Mouse (Mus musculus) liver, embryonic 14.5 days (tissue): ENCODE measurements around the gene Polr3h. TPM values are rescaled to one million over a fixed set of nuclear protein-coding genes. Genes with fewer than 3 reads are reported as not detected.
A peak's percentile ranks its signal among the peaks of the same experiment; 100 is the strongest.

Experiments used
- ATAC-seq: fragments of 200-750 bp; cut with Nextera tagmentation; 2 replicates; pipeline ENCODE4 v1.8.0; 2017; ENCODE audit warnings: moderate number of reproducible peaks, mild to moderate bottlenecking, moderate library complexity; ENCODE audit not compliant: insufficient read depth
- DNase-seq, 3 experiments: peaks; one replicate each; pipeline ENCODE4 v3.0.0-alpha.2; 2012 to 2013; ENCODE audit warnings: low read depth in 3 of 3, low spot score in 3 of 3
- H3K27ac ChIP-seq: fragments of 300-500 bp; sonication (generic); 2 replicates; pipeline ENCODE4 v1.5.1; 2014; ENCODE audit warnings: moderate library complexity, mild to moderate bottlenecking, control low read depth, inconsistent platforms
- H3K27me3 ChIP-seq: fragments of 300-500 bp; sonication (generic); 2 replicates; pipeline ENCODE4 v1.6.1; 2014; ENCODE audit warnings: mild to moderate bottlenecking, low read length, moderate library complexity; ENCODE audit not compliant: control insufficient read depth, insufficient read depth
- H3K36me3 ChIP-seq: fragments of 300-500 bp; sonication (generic); replicated peaks from 2 replicates; pipeline ENCODE4 v1.6.1; 2014; ENCODE audit warnings: low read depth; ENCODE audit not compliant: control insufficient read depth, insufficient read depth
- H3K4me1 ChIP-seq, 2 experiments: fragments of 200-500 bp in 1 of 2; fragments of 300-500 bp in 1 of 2; sonication (generic) in 1 of 2; replicated peaks; 2 replicates each; pipeline ENCODE4 v1.6.1; 2012 to 2014; ENCODE audit warnings: antibody characterized with exemption in 1 of 2, inconsistent platforms in 1 of 2, low read length in 1 of 2; ENCODE audit not compliant: control insufficient read depth in 2 of 2, insufficient read depth in 2 of 2
- H3K4me2 ChIP-seq: fragments of 300-500 bp; sonication (generic); 2 replicates; pipeline ENCODE4 v1.6.1; 2014; ENCODE audit warnings: low read depth, mild to moderate bottlenecking, control low read depth, moderate library complexity
- H3K4me3 ChIP-seq, 2 experiments: fragments of 200-500 bp in 1 of 2; fragments of 300-500 bp in 1 of 2; sonication (generic) in 1 of 2; 2 replicates each; pipeline ENCODE4 v1.5.1; 2012 to 2014; ENCODE audit warnings: low read depth in 2 of 2, low read length in 2 of 2, mild to moderate bottlenecking in 2 of 2, control low read depth in 1 of 2, inconsistent platforms in 1 of 2, moderate library complexity in 1 of 2; ENCODE audit not compliant: insufficient read depth in 1 of 2
- H3K9ac ChIP-seq: fragments of 300-500 bp; sonication (generic); replicated peaks from 2 replicates; pipeline ENCODE4 v1.6.1; 2014; ENCODE audit warnings: mild to moderate bottlenecking, control low read depth, moderate library complexity
- H3K9me3 ChIP-seq: fragments of 300-500 bp; sonication (generic); 2 replicates; pipeline ENCODE4 v1.6.1; 2016; ENCODE audit warnings: low read length, mixed read lengths; ENCODE audit not compliant: control insufficient read depth
- CTCF ChIP-seq: IDR thresholded peaks from 2 replicates; pipeline ENCODE4 v1.5.1; 2016; ENCODE audit warnings: antibody characterized with exemption, low read depth, control low read depth
- EP300 ChIP-seq: IDR thresholded peaks from 2 replicates; pipeline ENCODE4 v1.6.1; 2016; ENCODE audit warnings: antibody characterized with exemption, low read depth
- WGBS: fragments of 180-500 bp; shearing (Covaris S2); extraction: QIAGEN DNeasy Blood & Tissue Kit; methylation state at CpG from one replicate; pipeline ENCODE4 v1.1.7; 2014; ENCODE audit not compliant: insufficient replicate concordance; 5-methylcytosine and 5-hydroxymethylcytosine counted together
- polyA plus RNA-seq, 2 experiments: library from polyadenylated mRNA; depleted of rRNA in 1 of 2; stranded (reverse) in 1 of 2; unstranded in 1 of 2; fragments of >200 nt; fragmentation: Nextera tagmentation in 1 of 2; extraction: Ambion mirVana in 1 of 2; gene quantifications; 2 replicates each; pipeline versions ENCODE4 v1.2.1 to v1.2.3; 2012 to 2014

The Polr3h gene
- polyA plus RNA-seq, 2 experiments = 13.7 to 68.3 TPM

GRCm38 (mm10) chr15:81919062-81919461 lies 7.0 kb downstream of the Polr3h start:
- TF ChIP-seq CTCF (no peak), EP300 (no peak)
- no peak for DNase-seq
- no peak overlapping the region for H3K27ac ChIP-seq
- H3K4me2 ChIP-seq = no peak overlapping the region
- WGBS = 77% methylated on average over 5 of the region's 5 CpGs
- ATAC-seq = no peak
- peaks cover 22% of the 10 kb centered on the region for H3K36me3 ChIP-seq
- peaks cover 5 to 15% of the 10 kb centered on the region in 2 experiments; a peak in 3 of 4 replicates for H3K4me1 ChIP-seq
- H3K27me3 ChIP-seq = no peaks in the 10 kb centered on the region
- H3K9me3 ChIP-seq = no peaks in the 10 kb centered on the region
- no peak overlapping the region for H3K9ac ChIP-seq
- H3K4me3 ChIP-seq = no peak overlapping the region

GRCm38 (mm10) chr15:81917621-81918463 lies 8.2 kb downstream of the Polr3h start:
- no peaks in the 10 kb centered on the region for H3K27me3 ChIP-seq
- no peak overlapping the region for H3K4me3 ChIP-seq
- H3K36me3 ChIP-seq = peaks cover 32% of the 10 kb centered on the region
- DNase-seq (peak in 2 of 3 experiments; percentile 47 to 56), ATAC-seq (peak; percentile 54)
- peaks cover 5 to 14% of the 10 kb centered on the region in 2 experiments; a peak in 3 of 4 replicates for H3K4me1 ChIP-seq
- 41% methylated on average over 6 of the region's 6 CpGs for WGBS
- no peaks in the 10 kb centered on the region for H3K9me3 ChIP-seq
- no peak overlapping the region for H3K27ac ChIP-seq
- H3K4me2 ChIP-seq = no peak overlapping the region
- no peak for TF ChIP-seq EP300
- TF ChIP-seq CTCF = peak; percentile 98
- no peak overlapping the region for H3K9ac ChIP-seq

- Histone ChIP-seq H3K27ac (no peak overlapping the region), H3K4me1 (peaks cover 5 to 14% of the 10 kb centered on the region in 2 experiments; a peak in 3 of 4 replicates), H3K36me3 (peaks cover 32% of the 10 kb centered on the region), H3K27me3 (no peaks in the 10 kb centered on the region), H3K4me3 (no peak overlapping the region), H3K9ac (no peak overlapping the region), H3K9me3 (no peaks in the 10 kb centered on the region), H3K4me2 (no peak overlapping the region)
- DNase-seq (no peak), ATAC-seq (no peak)
- TF ChIP-seq CTCF (no peak), EP300 (no peak)
- 83% methylated on average over 12 of the region's 12 CpGs for WGBS
Observed at GRCm38 (mm10) chr15:81917201-81917600, 8.8 kb downstream of the Polr3h start.

- no peak overlapping the region for H3K27ac ChIP-seq
Observed at GRCm38 (mm10) chr15:81915663-81916062, 10.4 kb downstream of the Polr3h start.

GRCm38 (mm10) chr15:81914668-81915067 lies 11.4 kb downstream of the Polr3h start:
- Histone ChIP-seq H3K36me3 (peaks cover 54% of the 10 kb centered on the region), H3K9me3 (no peaks in the 10 kb centered on the region), H3K27ac (peak overlapping the region; percentile 23; the same call in 1 of the 2 replicates), H3K9ac (no peak overlapping the region), H3K4me1 (peaks cover 5 to 14% of the 10 kb centered on the region in 2 experiments; a peak in 3 of 4 replicates), H3K4me2 (no peak overlapping the region), H3K4me3 (no peak overlapping the region), H3K27me3 (no peaks in the 10 kb centered on the region)
- 39% methylated on average over 5 of the region's 5 CpGs for WGBS
- TF ChIP-seq EP300 (0 out of 2 replicates have a peak, but pooled peaks have one; percentile 15), CTCF (no peak)
- peak in 1 of 3 experiments; percentile 20 for DNase-seq
- ATAC-seq = peak; percentile 58

More at GRCm38 (mm10) chr15:81915663-81916062, 10.4 kb downstream of the Polr3h start:
- WGBS = 69% methylated on average over 5 of the region's 5 CpGs
- Histone ChIP-seq H3K4me2 (no peak overlapping the region), H3K9me3 (no peaks in the 10 kb centered on the region), H3K36me3 (peaks cover 45% of the 10 kb centered on the region), H3K27me3 (no peaks in the 10 kb centered on the region), H3K9ac (no peak overlapping the region), H3K4me1 (peaks cover 5 to 14% of the 10 kb centered on the region in 2 experiments; a peak in 3 of 4 replicates), H3K4me3 (no peak overlapping the region)
- TF ChIP-seq CTCF (no peak), EP300 (no peak)
- no peak for DNase-seq
- ATAC-seq = no peak
